Mouse (Mus musculus): ENCODE measurements around the gene Nop53.

DNA sequence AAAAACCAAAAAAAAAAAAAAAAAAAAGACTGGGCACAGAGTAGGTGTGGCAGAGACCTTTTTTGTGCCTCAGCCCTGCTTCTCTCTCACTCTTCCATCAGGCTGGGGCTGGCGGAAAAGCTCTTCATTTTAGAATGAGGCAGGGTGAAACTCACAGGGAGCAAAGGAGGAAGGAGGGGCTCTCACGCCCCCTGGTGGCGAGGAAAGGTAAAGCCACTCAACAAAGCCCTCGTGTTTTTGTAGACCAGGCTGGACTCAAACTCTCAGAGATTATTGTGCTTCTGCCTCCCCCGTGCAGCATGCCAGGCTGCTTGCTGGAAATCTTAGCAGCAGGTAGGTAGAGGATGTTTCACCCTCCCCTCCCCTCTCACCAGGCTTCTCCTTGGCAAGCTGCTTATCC, 28.8 kb upstream of the Nop53 start:
- peak; percentile 83 for TF ChIP-seq CTCF (IDR thresholded peaks at IDR 0.05; ENCODE audit: low read depth)
- no peak for TF ChIP-seq EP300 (IDR thresholded peaks at IDR 0.05; ENCODE audit: low read depth)
